Mouse (Mus musculus) erythroblast, embryonic 14.5 days (primary cell): ENCODE measurements around the gene Actr8. TPM values are rescaled to one million over a fixed set of nuclear protein-coding genes. Genes with fewer than 3 reads are reported as not detected.

Source experiments
- H3K27me3 ChIP-seq: 2 replicates; pipeline ENCODE4 v1.6.1; 2012; ENCODE audit warnings: inconsistent platforms; ENCODE audit not compliant: control insufficient read depth
- H3K36me3 ChIP-seq: 2 replicates; pipeline ENCODE4 v1.6.1; 2012; ENCODE audit warnings: mild to moderate bottlenecking, inconsistent platforms; ENCODE audit not compliant: control insufficient read depth
- H3K4me1 ChIP-seq: 2 replicates; pipeline ENCODE4 v1.6.1; 2012; ENCODE audit warnings: inconsistent platforms; ENCODE audit not compliant: control insufficient read depth
- H3K4me3 ChIP-seq: replicated peaks from 2 replicates; pipeline ENCODE3; 2012; ENCODE audit warnings: moderate library complexity, mild to moderate bottlenecking, inconsistent platforms
- H3K9me3 ChIP-seq: 2 replicates; pipeline ENCODE4 v1.6.1; 2012; ENCODE audit warnings: low read length, inconsistent platforms, mixed read lengths; ENCODE audit not compliant: control insufficient read depth
- GATA1 ChIP-seq: IDR thresholded peaks from 2 replicates; pipeline ENCODE4 v1.6.1; 2012; ENCODE audit warnings: low read length, inconsistent platforms, mixed read lengths
- TAL1 ChIP-seq: IDR thresholded peaks from 3 replicates; pipeline ENCODE4 v1.6.1; 2012; ENCODE audit warnings: low read length, inconsistent platforms, mixed read lengths
- polyA plus RNA-seq: library from polyadenylated mRNA; stranded (reverse); fragments of >175 nt; gene quantifications from 2 replicates; pipeline ENCODE4 v1.2.3, GENCODE M21; 2012

Gene Actr8
- polyA plus RNA-seq, 1 experiment, result 2.5 TPM

- Histone ChIP-seq H3K36me3 (no peaks in the 10 kb centered on the region), H3K27me3 (no peaks in the 10 kb centered on the region), H3K9me3 (no peaks in the 10 kb centered on the region), H3K4me3 (no peak overlapping the region), H3K4me1 (no peaks in the 10 kb centered on the region)
- TF ChIP-seq GATA1 (no peak), TAL1 (no peak)
Observed at GRCm38 (mm10) chr14:30045704-30046220, 67.6 kb downstream of the Actr8 start.

- H3K36me3 ChIP-seq, result no peaks in the 10 kb centered on the region
- H3K4me3 ChIP-seq, result no peak overlapping the region
- TF ChIP-seq GATA1, result no peak
- no peak for TF ChIP-seq TAL1
- H3K4me1 ChIP-seq, result no peaks in the 10 kb centered on the region
- H3K9me3 ChIP-seq, result no peaks in the 10 kb centered on the region
- H3K27me3 ChIP-seq, result no peaks in the 10 kb centered on the region
Observed at GRCm38 (mm10) chr14:30046976-30047375, 68.8 kb downstream of the Actr8 start.

- Histone ChIP-seq H3K36me3 (no peaks in the 10 kb centered on the region), H3K4me1 (no peaks in the 10 kb centered on the region), H3K4me3 (no peak overlapping the region), H3K9me3 (no peaks in the 10 kb centered on the region), H3K27me3 (no peaks in the 10 kb centered on the region)
- no peak for TF ChIP-seq GATA1
- TF ChIP-seq TAL1, result no peak
Observed at GRCm38 (mm10) chr14:30048049-30048448, 69.9 kb downstream of the Actr8 start.

GRCm38 (mm10) chr14:30050280-30050679 lies 72.1 kb downstream of the Actr8 start:
- Histone ChIP-seq H3K9me3 (no peaks in the 10 kb centered on the region), H3K4me3 (no peak overlapping the region), H3K4me1 (no peaks in the 10 kb centered on the region), H3K36me3 (no peaks in the 10 kb centered on the region), H3K27me3 (no peaks in the 10 kb centered on the region)
- TF ChIP-seq GATA1, result no peak
- TF ChIP-seq TAL1, result no peak

GRCm38 (mm10) chr14:30054922-30055321 lies 76.8 kb downstream of the Actr8 start:
- H3K4me3 ChIP-seq, result no peak overlapping the region
- no peaks in the 10 kb centered on the region for H3K36me3 ChIP-seq
- no peaks in the 10 kb centered on the region for H3K27me3 ChIP-seq
- no peaks in the 10 kb centered on the region for H3K4me1 ChIP-seq
- no peaks in the 10 kb centered on the region for H3K9me3 ChIP-seq
- TF ChIP-seq TAL1 (no peak), GATA1 (no peak)

Other genes starting within 250 kb of the Actr8 start
- 2.3 and 2.4 TPM in 2 replicates for gene Selenok, start 10.0 kb upstream of the Actr8 start, polyA plus RNA-seq
- not detected in 2 replicates for gene Il17rb, start 30.6 kb downstream of the Actr8 start, polyA plus RNA-seq
- not detected in 2 replicates for gene Chdh, start 30.7 kb downstream of the Actr8 start, polyA plus RNA-seq